Mouse (Mus musculus): ENCODE results near the gene Map3k6.

The Map3k6 gene

GRCm38 (mm10) chr4:133252089-133252488 lies 11.5 kb downstream of the Map3k6 start:
- DNase-seq (ENCODE audit: low read depth, low spot score), result peak; percentile 39

- no peak for DNase-seq (ENCODE audit: low read depth, low spot score)
These were observed 12.8 kb downstream of the Map3k6 start for GRCm38 (mm10) chr4:133253412-133253811.

GRCm38 (mm10) chr4:133255392-133255791 lies 14.8 kb downstream of the Map3k6 start:
- DNase-seq (ENCODE audit: low read depth, low spot score), result no peak

GRCm38 (mm10) chr4:133256820-133257219 lies 16.2 kb downstream of the Map3k6 start:
- no peak for DNase-seq (ENCODE audit: low read depth, low spot score)

GRCm38 (mm10) chr4:133257230-133257629 lies 16.6 kb downstream of the Map3k6 start:
- DNase-seq (ENCODE audit: low read depth, low spot score), result no peak

- DNase-seq (ENCODE audit: low read depth, low spot score), result no peak
These were observed 17.3 kb downstream of the Map3k6 start for GRCm38 (mm10) chr4:133257798-133258408.

GRCm38 (mm10) chr4:133261641-133262374 lies 21.2 kb downstream of the Map3k6 start:
- peak; percentile 54 for DNase-seq (ENCODE audit: low read depth, low spot score)

- DNase-seq (ENCODE audit: low read depth, low spot score), result no peak
These were observed 21.8 kb downstream of the Map3k6 start for GRCm38 (mm10) chr4:133262375-133262765.

GRCm38 (mm10) chr4:133262882-133263281 lies 22.3 kb downstream of the Map3k6 start, which contains the start of gene Sytl1:
Gene Sytl1, minus strand, starts transcription at chr4:133263113.
- DNase-seq (ENCODE audit: low read depth, low spot score), result peak; percentile 61

- peak; percentile 51 for DNase-seq (ENCODE audit: low read depth, low spot score)
These were observed 23.1 kb downstream of the Map3k6 start for GRCm38 (mm10) chr4:133263756-133264155.

- DNase-seq (ENCODE audit: low read depth, low spot score), result peak; percentile 28
These were observed 23.9 kb downstream of the Map3k6 start for GRCm38 (mm10) chr4:133264559-133264958.

- no peak for DNase-seq (ENCODE audit: low read depth, low spot score)
These were observed 24.7 kb downstream of the Map3k6 start for GRCm38 (mm10) chr4:133265297-133265696.

GRCm38 (mm10) chr4:133265759-133266158 lies 25.1 kb downstream of the Map3k6 start:
- DNase-seq (ENCODE audit: low read depth, low spot score), result no peak

- DNase-seq (ENCODE audit: low read depth, low spot score), result no peak
These were observed 25.7 kb downstream of the Map3k6 start for GRCm38 (mm10) chr4:133266248-133266880.

GRCm38 (mm10) chr4:133268931-133269330 lies 28.3 kb downstream of the Map3k6 start:
- DNase-seq (ENCODE audit: low read depth, low spot score), result no peak

GRCm38 (mm10) chr4:133269596-133269995 lies 29.0 kb downstream of the Map3k6 start:
- no peak for DNase-seq (ENCODE audit: low read depth, low spot score)

GRCm38 (mm10) chr4:133270929-133271328 lies 30.3 kb downstream of the Map3k6 start:
- no peak for DNase-seq (ENCODE audit: low read depth, low spot score)

- DNase-seq (ENCODE audit: low read depth, low spot score), result peak; percentile 94
These were observed 36.7 kb downstream of the Map3k6 start, which contains the start of gene Tmem222 for GRCm38 (mm10) chr4:133277104-133278026. Gene Tmem222, minus strand, starts transcription at chr4:133277792.

GRCm38 (mm10) chr4:133278067-133278466 lies 37.4 kb downstream of the Map3k6 start:
- DNase-seq (ENCODE audit: low read depth, low spot score), result no peak

- DNase-seq (ENCODE audit: low read depth, low spot score), result no peak
These were observed 37.9 kb downstream of the Map3k6 start for GRCm38 (mm10) chr4:133278482-133278881.

- no peak for DNase-seq (ENCODE audit: low read depth, low spot score)
These were observed 40.9 kb downstream of the Map3k6 start for GRCm38 (mm10) chr4:133281513-133281912.

Measured in CD4-positive, CD25-positive, alpha-beta regulatory T cell, adult 2 months (primary cell).